Mouse (Mus musculus) lung, postnatal 0 days (tissue): ENCODE measurements around the gene Cfb.

ENCODE experiments used
- CTCF ChIP-seq: IDR thresholded peaks from 2 replicates; pipeline ENCODE4 v1.5.1; 2016; ENCODE audit warnings: antibody characterized with exemption, mild to moderate bottlenecking
- EP300 ChIP-seq: IDR thresholded peaks from 2 replicates; pipeline ENCODE4 v1.6.1; 2016; ENCODE audit warnings: antibody characterized with exemption, mild to moderate bottlenecking, control low read depth

DNA sequence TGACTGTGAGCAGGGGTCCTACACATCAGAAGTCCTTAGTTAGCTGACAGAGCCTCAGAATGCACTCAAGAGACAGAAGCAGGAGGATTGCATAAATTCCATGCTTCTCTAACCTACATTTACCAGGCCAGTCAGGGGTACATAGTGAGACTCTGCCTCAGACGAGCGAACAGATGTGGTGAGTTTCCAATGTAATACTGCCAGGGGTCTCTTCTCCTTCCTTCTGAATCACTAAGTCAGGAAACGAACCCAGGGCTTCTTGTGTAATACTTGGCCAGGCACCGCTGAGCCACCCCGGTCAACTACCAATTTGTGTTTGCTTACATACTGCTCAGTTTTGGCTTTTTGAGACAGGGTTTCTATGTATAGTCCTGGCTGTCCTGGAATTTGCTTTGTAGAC is 25.6 kb upstream of the Cfb start:
- TF ChIP-seq CTCF (no peak), EP300 (no peak)
